Mouse (Mus musculus) macrophage (primary cell): ENCODE data around the gene Syt2. TPM values are rescaled to one million over a fixed set of nuclear protein-coding genes. Genes with fewer than 3 reads are reported as not detected.

Source experiments
- H3K27ac ChIP-seq: fragments of 350-480 bp; formaldehyde crosslinking; 2 replicates; pipeline ENCODE4 v1.9.0; 2021
- H3K36me3 ChIP-seq: fragments of 350-480 bp; formaldehyde crosslinking; 2 replicates; pipeline ENCODE4 v1.9.0; 2021; ENCODE audit errors: inconsistent target
- H3K4me3 ChIP-seq: fragments of 350-480 bp; formaldehyde crosslinking; 2 replicates; pipeline ENCODE4 v1.9.0; 2021; ENCODE audit errors: inconsistent target
- H3K79me2 ChIP-seq: fragments of 350-480 bp; formaldehyde crosslinking; 2 replicates; pipeline ENCODE4 v1.9.0; 2021; ENCODE audit errors: inconsistent target
- WGBS: methylation state at CpG from one replicate; pipeline ENCODE4 v1.1.7; 2026; ENCODE audit warnings: inconsistent platforms; ENCODE audit not compliant: missing documents; 5-methylcytosine and 5-hydroxymethylcytosine counted together
- polyA plus RNA-seq: library from polyadenylated mRNA; stranded (reverse); fragments of 250-400 nt; gene quantifications from 3 replicates; pipeline ENCODE4 v1.2.4, GENCODE M21; 2018; ENCODE audit warnings: inconsistent platforms

The Syt2 gene
- polyA plus RNA-seq, 1 experiment from 2014 or later, result not detected

DNA sequence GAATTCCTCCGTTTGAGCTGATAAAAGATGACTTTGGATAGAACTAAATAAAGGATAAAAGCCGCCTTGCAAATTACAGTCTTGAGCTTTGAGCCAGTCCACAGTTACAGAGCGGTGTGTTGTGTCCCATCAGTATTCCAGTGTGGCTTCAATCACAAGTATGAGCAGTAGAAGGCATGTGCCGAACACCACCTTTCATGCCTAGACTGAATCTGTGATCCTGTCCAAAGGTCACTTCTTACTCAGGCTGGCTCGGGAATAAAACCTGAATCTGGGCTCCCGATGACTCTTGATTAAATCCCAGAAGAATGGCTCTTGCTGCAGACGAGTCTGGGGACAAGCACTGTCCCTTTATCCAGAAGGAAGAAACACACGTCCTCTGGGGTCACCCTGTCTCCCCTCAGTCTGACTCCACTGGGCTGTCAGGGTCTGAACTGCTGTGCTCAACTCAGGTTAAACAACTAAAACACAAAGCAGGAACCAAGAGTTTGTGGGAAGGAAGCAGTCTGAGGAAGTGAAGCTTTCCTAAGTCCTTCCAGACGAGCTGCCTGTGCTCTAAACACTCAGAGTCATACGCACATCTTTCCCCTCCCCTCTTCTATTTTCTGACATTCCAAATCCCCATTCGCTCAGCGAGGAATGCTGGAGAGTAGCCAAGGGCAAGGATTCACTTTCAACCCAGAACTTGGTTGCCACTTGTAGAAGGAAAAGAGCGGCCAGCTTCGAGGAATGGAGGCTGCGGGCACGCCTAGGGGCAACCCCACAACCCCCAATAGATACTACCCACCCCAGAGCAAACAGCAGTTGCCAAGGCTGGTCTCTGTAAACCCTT is 157.0 kb downstream of the Syt2 start:
- Histone ChIP-seq H3K4me3 (no peak overlapping the region), H3K79me2 (no peaks in the 10 kb centered on the region), H3K27ac (no peak overlapping the region), H3K36me3 (no peaks in the 10 kb centered on the region)
- 69% methylated on average over 16 of the region's 16 CpGs for WGBS

DNA sequence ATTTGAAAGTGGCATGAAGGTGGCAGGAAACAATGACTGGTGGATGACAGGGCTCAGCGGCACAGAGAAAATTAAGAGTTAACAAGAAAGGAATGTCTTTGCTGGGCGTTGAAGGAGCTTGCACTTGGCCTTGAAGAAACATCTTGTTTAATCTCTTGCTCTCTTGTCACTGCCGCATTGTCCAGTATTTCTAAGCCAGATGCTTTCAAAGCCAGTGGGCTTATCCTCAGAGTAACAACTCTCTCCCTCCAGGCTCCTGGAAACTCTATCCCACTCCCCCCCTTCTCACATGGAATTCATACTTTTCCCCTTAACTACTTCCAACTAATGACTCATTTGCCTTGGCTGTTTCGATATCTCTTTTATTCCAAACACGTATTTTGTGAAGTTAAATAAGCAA is 157.9 kb downstream of the Syt2 start:
- H3K79me2 ChIP-seq, result no peaks in the 10 kb centered on the region
- H3K36me3 ChIP-seq, result no peaks in the 10 kb centered on the region
- no peak overlapping the region for H3K4me3 ChIP-seq
- no peak overlapping the region for H3K27ac ChIP-seq
- WGBS, result 86% methylated on average over 5 of the region's 5 CpGs

DNA sequence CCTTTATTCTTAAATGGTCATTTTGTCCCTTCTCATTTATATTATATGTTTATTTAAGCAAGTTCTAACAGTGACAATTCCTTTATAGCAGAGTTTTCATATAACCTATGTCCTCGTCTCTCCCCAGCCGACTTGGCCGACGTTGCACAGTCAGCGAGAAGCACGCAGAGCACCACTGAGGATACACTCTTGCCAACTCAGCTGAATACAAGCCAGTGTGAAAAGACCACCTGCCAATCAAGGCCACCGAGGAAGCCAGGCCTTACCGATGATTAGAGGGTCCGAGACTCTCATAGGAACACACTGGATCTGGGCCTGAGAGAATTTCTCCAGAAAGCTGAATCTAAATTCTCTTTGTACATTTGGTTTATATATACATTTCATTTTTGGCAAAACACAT is 159.0 kb downstream of the Syt2 start:
- Histone ChIP-seq H3K79me2 (no peaks in the 10 kb centered on the region), H3K36me3 (no peaks in the 10 kb centered on the region), H3K4me3 (no peak overlapping the region), H3K27ac (no peak overlapping the region)
- WGBS, result 96% methylated on average over 9 of the region's 9 CpGs

Other genes with a start within 250 kb of the Syt2 start
- 67.3 to 81.1 TPM (median 76.8 TPM) in 3 replicates for gene Cyb5r1, start 241.1 kb upstream of the Syt2 start, polyA plus RNA-seq
- 121 to 204 TPM (median 153 TPM) in 3 replicates for gene Adipor1, start 231.3 kb upstream of the Syt2 start, polyA plus RNA-seq
- 2.9 to 3.4 TPM (median 3.1 TPM) in 3 replicates for gene Klhl12, start 191.1 kb upstream of the Syt2 start, polyA plus RNA-seq
- gene Rabif, start 152.0 kb upstream of the Syt2 start, polyA plus RNA-seq, result 11.5 to 14.8 TPM (median 14.4 TPM) in 3 replicates
- gene Mgat4e, start 97.0 kb upstream of the Syt2 start, polyA plus RNA-seq, result not detected in 3 replicates
- 2.8 to 4.8 TPM (median 4.1 TPM) in 3 replicates for gene Kdm5b, start 86.5 kb upstream of the Syt2 start, polyA plus RNA-seq